Mouse (Mus musculus): ENCODE measurements around the gene Slc4a2. TPM values are rescaled to one million over a fixed set of nuclear protein-coding genes. Genes with fewer than 3 reads are reported as not detected.

The Slc4a2 gene
- polyA plus RNA-seq, 1 experiment, result 84.6 TPM

DNA sequence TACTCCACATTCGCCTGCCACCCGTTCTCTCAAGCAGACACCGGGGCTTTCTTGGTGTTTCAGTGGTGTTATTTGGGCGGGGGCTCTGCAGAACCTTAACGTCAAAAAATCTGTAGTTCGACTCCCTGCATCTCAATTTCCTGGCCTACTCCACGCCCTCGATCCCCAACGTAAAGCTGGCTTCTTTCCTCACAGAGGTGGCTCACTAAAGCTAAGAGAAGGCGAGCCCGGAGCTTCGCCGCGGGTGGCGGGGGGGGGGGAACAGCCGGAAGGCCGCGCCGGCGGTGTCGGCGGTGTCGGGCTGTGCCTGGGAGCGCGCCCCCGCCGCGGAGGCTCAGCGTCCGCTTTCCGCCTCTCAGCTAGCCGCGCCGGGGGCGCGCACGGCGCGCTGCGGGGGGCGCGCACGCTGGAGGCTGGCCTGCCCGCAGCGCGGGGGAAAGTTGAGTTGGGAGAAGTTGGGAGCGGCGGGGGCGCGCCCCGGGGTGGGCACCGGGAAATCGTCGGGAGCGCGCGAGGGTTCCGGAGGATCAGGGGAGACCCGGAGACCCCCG is 1.3 kb downstream of the Slc4a2 start:
- peaks cover 17% of the 10 kb centered on the region for H3K4me1 ChIP-seq (ENCODE audit: control insufficient read depth, insufficient read depth, low read length)
- peak overlapping the region; percentile 88 for H3K4me3 ChIP-seq (replicated peaks; ENCODE audit: extremely low read depth, low read depth, low read length)

GRCm38 (mm10) chr5:24425421-24426036 is 1.9 kb downstream of the Slc4a2 start:
- 1% methylated on average over 26 of the region's 30 CpGs for WGBS
- peak; percentile 74 for DNase-seq
- Histone ChIP-seq H3K4me3 (replicated peaks; ENCODE audit: extremely low read depth, low read depth, low read length) (peak overlapping the region; percentile 85), H3K4me1 (ENCODE audit: control insufficient read depth, insufficient read depth, low read length) (peaks cover 17% of the 10 kb centered on the region)
- TF ChIP-seq CTCF (IDR thresholded peaks at IDR 0.05; ENCODE audit: insufficient read depth, low read length), result no peak
- no peak for TF ChIP-seq POLR2A (IDR thresholded peaks at IDR 0.05; ENCODE audit: borderline replicate concordance, extremely low read depth, low read depth, low read length)

More for the DNA sequence above, 1.3 kb downstream of the Slc4a2 start:
- WGBS, result under 1% methylated on average over 55 of the region's 60 CpGs
- TF ChIP-seq CTCF (IDR thresholded peaks at IDR 0.05; ENCODE audit: insufficient read depth, low read length), result no peak
- peak; percentile 58; the same call in 1 of the 2 replicates for TF ChIP-seq POLR2A (IDR thresholded peaks at IDR 0.05; ENCODE audit: borderline replicate concordance, extremely low read depth, low read depth, low read length)
- DNase-seq, result peak; percentile 65

DNA sequence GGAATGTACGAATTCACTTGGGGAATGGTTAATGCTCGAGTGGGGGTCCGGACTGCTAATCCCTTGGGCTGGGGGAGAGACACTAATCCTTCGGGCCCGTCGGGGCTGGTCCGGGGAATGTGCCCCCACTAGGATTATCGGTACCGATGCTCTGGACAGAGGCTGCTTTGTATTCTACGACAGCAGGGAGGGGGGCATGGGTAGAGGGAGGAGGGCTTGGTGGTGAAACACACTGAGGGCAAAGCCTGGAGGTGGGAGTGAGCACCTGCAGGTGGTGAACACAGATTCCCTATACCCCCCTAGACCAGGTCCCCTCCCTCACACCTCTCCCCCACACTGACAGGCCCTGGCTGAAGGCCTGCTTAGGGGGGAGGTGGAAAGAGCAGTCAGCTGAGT is 2.4 kb downstream of the Slc4a2 start:
- 6% methylated on average over 10 of the region's 10 CpGs for WGBS
- peaks cover 17% of the 10 kb centered on the region for H3K4me1 ChIP-seq (ENCODE audit: control insufficient read depth, insufficient read depth, low read length)
- no peak for DNase-seq
- H3K4me3 ChIP-seq (replicated peaks; ENCODE audit: extremely low read depth, low read depth, low read length), result peak overlapping the region; percentile 85
- TF ChIP-seq CTCF (IDR thresholded peaks at IDR 0.05; ENCODE audit: insufficient read depth, low read length) (no peak), POLR2A (IDR thresholded peaks at IDR 0.05; ENCODE audit: borderline replicate concordance, extremely low read depth, low read depth, low read length) (no peak)

DNA sequence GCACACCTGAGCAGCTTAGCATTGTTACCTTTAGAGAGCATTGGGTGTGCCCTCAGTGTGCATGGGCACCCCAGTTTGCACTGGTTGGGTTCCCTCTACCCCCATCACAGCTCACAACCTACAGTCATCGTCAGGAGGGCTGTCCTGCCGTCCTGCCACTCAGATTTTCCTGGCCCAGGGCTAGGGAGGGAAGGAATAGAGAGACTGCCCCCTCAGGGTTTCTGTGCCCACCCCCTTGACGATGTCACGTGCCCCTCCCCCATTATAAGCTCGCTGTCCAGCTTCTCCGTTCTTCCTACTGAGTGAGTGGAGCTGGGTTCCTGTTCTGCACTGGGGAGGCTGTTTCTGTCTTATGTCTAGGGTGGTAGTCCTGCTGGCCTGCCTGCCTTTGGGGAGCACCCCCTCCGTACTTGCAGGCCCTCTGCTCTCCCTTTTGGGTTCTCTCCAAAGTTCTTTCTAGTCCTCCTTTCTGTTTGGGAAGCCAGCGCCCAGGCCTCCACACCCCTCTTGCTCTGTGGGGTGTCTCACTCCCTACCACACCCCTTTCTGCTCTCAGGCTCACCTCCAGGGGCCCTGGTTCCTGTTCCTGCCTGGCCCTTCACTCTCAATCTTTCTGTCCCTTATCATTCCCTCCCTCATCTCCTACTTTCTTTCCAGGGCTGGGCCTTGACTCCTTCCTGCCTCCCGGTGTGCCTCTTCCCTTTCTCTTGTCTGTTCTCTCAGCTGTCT is 3.1 kb downstream of the Slc4a2 start:
- Histone ChIP-seq H3K4me1 (ENCODE audit: control insufficient read depth, insufficient read depth, low read length) (peaks cover 17% of the 10 kb centered on the region), H3K4me3 (replicated peaks; ENCODE audit: extremely low read depth, low read depth, low read length) (no peak overlapping the region)
- TF ChIP-seq POLR2A (IDR thresholded peaks at IDR 0.05; ENCODE audit: borderline replicate concordance, extremely low read depth, low read depth, low read length) (no peak), CTCF (IDR thresholded peaks at IDR 0.05; ENCODE audit: insufficient read depth, low read length) (no peak)
- 25% methylated on average over 9 of the region's 9 CpGs for WGBS
- DNase-seq, result no peak

DNA sequence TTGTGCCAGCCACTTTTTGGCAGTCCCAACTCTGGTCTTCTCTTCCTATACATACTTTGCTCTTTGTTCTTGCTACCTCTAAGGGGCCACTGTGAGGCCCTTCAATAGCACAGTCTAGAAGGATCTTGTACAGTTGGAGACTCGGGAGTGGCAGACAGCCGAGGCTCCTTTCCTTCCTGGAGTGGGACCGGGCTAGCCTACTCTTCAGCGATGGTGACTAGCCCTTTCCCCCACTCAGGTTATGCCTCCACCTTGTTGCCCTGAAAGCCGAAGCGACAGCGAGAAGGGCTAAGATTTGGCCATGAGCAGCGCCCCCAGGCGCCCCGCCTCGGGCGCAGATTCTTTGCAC is 3.6 kb downstream of the Slc4a2 start:
- H3K4me3 ChIP-seq (replicated peaks; ENCODE audit: extremely low read depth, low read depth, low read length), result no peak overlapping the region
- DNase-seq, result no peak
- WGBS, result 50% methylated on average over 12 of the region's 12 CpGs
- peaks cover 17% of the 10 kb centered on the region for H3K4me1 ChIP-seq (ENCODE audit: control insufficient read depth, insufficient read depth, low read length)
- no peak for TF ChIP-seq POLR2A (IDR thresholded peaks at IDR 0.05; ENCODE audit: borderline replicate concordance, extremely low read depth, low read depth, low read length)
- TF ChIP-seq CTCF (IDR thresholded peaks at IDR 0.05; ENCODE audit: insufficient read depth, low read length), result no peak

DNA sequence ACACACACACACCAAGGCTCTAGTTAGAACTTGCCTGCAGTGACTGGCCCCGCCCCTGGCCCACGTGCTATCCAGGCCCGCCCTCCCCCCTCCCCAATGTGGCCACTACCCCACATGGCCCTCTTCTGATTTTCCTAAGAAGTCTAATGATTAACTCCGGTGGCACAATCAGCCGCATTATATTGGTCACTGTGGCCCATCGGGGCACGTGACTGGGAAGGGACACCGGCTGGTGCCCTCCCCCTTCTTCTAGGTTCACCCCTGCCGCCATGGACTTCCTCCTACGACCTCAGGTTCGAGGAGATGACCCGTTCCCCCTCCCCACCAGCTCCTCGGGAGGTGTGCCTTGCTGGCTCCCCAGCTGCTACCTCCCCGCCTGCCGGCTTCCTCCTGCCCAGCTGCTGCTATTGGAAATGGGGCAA is 4.4 kb downstream of the Slc4a2 start:
- WGBS, result 42% methylated on average over 15 of the region's 15 CpGs
- Histone ChIP-seq H3K4me3 (replicated peaks; ENCODE audit: extremely low read depth, low read depth, low read length) (peak overlapping the region; percentile 17), H3K4me1 (ENCODE audit: control insufficient read depth, insufficient read depth, low read length) (peaks cover 12% of the 10 kb centered on the region)
- peak; percentile 47 for DNase-seq
- TF ChIP-seq POLR2A (IDR thresholded peaks at IDR 0.05; ENCODE audit: borderline replicate concordance, extremely low read depth, low read depth, low read length) (no peak), CTCF (IDR thresholded peaks at IDR 0.05; ENCODE audit: insufficient read depth, low read length) (no peak)

GRCm38 (mm10) chr5:24428596-24428995 is 5.0 kb downstream of the Slc4a2 start:
- peaks cover 12% of the 10 kb centered on the region for H3K4me1 ChIP-seq (ENCODE audit: control insufficient read depth, insufficient read depth, low read length)
- no peak overlapping the region for H3K4me3 ChIP-seq (replicated peaks; ENCODE audit: extremely low read depth, low read depth, low read length)
- no peak for DNase-seq
- 50% methylated on average over 9 of the region's 9 CpGs for WGBS
- TF ChIP-seq CTCF (IDR thresholded peaks at IDR 0.05; ENCODE audit: insufficient read depth, low read length) (no peak), POLR2A (IDR thresholded peaks at IDR 0.05; ENCODE audit: borderline replicate concordance, extremely low read depth, low read depth, low read length) (no peak)

DNA sequence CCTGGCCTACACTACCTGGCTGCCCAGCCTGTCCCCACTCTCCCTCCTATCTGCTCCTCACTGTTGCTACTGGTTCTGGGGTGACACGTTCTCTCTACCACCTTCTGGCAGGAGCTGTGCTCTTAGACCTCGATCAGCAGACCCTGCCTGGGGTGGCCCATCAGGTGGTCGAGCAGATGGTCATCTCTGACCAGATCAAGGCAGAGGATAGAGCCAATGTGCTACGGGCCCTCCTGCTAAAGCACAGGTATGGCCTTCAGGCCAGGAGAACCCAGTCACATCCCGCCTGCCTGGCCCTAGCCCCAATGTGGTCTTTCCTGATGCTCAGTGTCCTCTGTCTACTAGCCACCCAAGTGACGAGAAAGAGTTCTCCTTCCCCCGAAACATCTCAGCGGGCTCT is 10.4 kb downstream of the Slc4a2 start:
- TF ChIP-seq CTCF (IDR thresholded peaks at IDR 0.05; ENCODE audit: insufficient read depth, low read length) (no peak), POLR2A (IDR thresholded peaks at IDR 0.05; ENCODE audit: borderline replicate concordance, extremely low read depth, low read depth, low read length) (no peak)
- Histone ChIP-seq H3K4me3 (replicated peaks; ENCODE audit: extremely low read depth, low read depth, low read length) (no peak overlapping the region), H3K4me1 (ENCODE audit: control insufficient read depth, insufficient read depth, low read length) (no peaks in the 10 kb centered on the region)
- 93% methylated on average over 8 of the region's 8 CpGs for WGBS
- DNase-seq, result no peak

- 89% methylated on average over 8 of the region's 8 CpGs for WGBS
- TF ChIP-seq CTCF (IDR thresholded peaks at IDR 0.05; ENCODE audit: insufficient read depth, low read length) (no peak), POLR2A (IDR thresholded peaks at IDR 0.05; ENCODE audit: borderline replicate concordance, extremely low read depth, low read depth, low read length) (no peak)
- no peak overlapping the region for H3K4me3 ChIP-seq (replicated peaks; ENCODE audit: extremely low read depth, low read depth, low read length)
- no peak for DNase-seq
- peaks cover 4% of the 10 kb centered on the region; the same call in 1 of the 2 replicates for H3K4me1 ChIP-seq (ENCODE audit: control insufficient read depth, insufficient read depth, low read length)
Observed at GRCm38 (mm10) chr5:24441187-24441586, 17.6 kb downstream of the Slc4a2 start.

Measured in lung, adult 2 months (tissue).